Mouse (Mus musculus) Patski (cell line): ENCODE measurements at regions not wholly inside any gene's neighbourhood (a gene's known extent, or its start where the extent isn't known, plus 50 kb on each side); places are given as distances from the start of the nearest gene placed in this dataset.

ENCODE experiments used
- ATAC-seq: fragments of 100-300 bp; one replicate; pipeline ENCODE4 v1.8.0; 2021
- CTCF ChIA-PET: fragments of 350-600 bp; sonication (Branson Sonifier 250); formaldehyde crosslinking; loops from one replicate; lab custom pipeline; 2022; ENCODE audit warnings: inconsistent platforms; lab: Charles Lee
- POLR2A ChIA-PET: fragments of 350-600 bp; sonication (Branson Sonifier 250); formaldehyde crosslinking; loops from one replicate; lab custom pipeline; 2022; ENCODE audit warnings: antibody characterized with exemption, inconsistent platforms; lab: Charles Lee
- DNase-seq: peaks from one replicate; pipeline ENCODE4 v3.0.0-alpha.2; 2011; ENCODE audit warnings: low read depth, low spot score
- H3K27me3 ChIP-seq: fragments of 371-371 bp; one replicate; pipeline ENCODE4 v1.5.1; 2021
- CTCF ChIP-seq: fragments of 100-300 bp; IDR thresholded peaks from one replicate; pipeline ENCODE4 v1.5.1; 2021
- in situ Hi-C: fragments of 300-500 bp; cut with MboI; formaldehyde crosslinking; loops from 3 replicates; pipeline ENCODE4 v1.11.1; 2018; ENCODE audit warnings: low pct_unique_long_range_greater_than_20kb, mixed read lengths

DNA sequence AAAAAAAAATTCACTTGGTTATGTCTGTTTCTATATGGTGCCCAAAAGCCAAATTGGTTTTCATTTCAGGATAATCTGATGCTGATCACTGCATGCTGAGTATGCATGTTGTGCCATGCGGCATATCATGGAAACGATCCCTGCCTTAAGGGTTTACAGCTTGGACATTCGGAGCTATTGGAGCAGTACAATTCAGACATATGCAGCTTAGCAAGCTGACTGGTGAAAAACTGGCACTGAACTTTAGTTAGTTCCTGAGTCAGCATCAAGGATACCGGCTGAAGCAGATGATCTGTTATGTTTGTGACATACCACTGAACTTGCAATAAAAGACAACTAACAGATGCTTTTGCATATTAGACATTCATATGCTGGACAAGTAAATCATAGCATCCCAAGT lies 356.1 kb downstream of the Slitrk1 start:
- CTCF ChIA-PET: no interaction called here
- ATAC-seq (no peak), DNase-seq (no peak)
- in situ Hi-C loops: no loop called here
- POLR2A ChIA-PET: no interaction called here
- no peak for TF ChIP-seq CTCF
- H3K27me3 ChIP-seq: no peaks in the 10 kb centered on the region

DNA sequence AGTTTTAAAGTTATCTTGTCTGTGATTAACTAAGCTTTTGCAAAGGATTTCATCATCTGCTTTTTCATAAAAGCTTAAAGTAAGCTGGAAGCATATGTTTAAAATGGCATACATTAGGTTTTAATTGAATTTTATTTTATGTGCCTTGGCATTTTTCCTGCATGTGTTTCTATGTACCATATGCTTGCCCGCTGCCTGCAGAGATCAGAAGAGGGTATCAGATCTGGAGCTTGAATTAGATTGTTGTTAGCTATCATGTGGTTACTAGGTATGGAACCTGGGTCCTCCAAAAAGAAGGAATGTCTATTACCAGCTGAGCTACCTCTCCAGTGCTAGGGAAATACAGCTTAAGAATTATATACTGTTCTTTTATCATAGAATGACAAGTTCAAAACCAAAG lies 358.4 kb downstream of the Slitrk1 start:
- TF ChIP-seq CTCF: no peak
- H3K27me3 ChIP-seq: no peaks in the 10 kb centered on the region
- DNase-seq (no peak), ATAC-seq (no peak)
- ChIA-PET CTCF (no interaction called here), POLR2A (no interaction called here)
- in situ Hi-C loops: no loop called here

DNA sequence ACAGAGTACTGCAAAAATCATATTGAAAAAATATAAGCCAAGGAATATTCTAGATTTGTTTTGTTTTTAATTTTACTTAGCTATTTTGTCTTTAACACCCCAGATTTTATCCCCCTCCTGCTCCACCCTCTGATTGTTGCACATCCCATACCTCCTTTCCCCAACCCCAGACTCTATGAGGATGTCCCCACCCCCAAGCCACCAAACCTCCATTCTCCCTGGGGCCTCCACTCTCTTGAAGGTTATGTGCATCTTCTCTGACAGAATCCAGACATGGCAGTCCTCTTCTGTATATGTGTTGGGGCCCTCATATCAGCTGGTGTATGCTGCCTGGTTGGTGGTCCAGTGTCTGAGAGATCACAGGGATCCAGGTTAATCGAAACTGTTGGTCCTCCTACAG lies 382.6 kb downstream of the Slitrk1 start:
- H3K27me3 ChIP-seq: no peaks in the 10 kb centered on the region
- in situ Hi-C loops: no loop called here
- ChIA-PET POLR2A (no interaction called here), CTCF (interaction anchor here (0.7 kb wide), 1 partner anchor 19 kb away, joined by 3 read pairs; no protein-coding TSS in a partner anchor)
- TF ChIP-seq CTCF: no peak
- ATAC-seq (no peak), DNase-seq (no peak)

DNA sequence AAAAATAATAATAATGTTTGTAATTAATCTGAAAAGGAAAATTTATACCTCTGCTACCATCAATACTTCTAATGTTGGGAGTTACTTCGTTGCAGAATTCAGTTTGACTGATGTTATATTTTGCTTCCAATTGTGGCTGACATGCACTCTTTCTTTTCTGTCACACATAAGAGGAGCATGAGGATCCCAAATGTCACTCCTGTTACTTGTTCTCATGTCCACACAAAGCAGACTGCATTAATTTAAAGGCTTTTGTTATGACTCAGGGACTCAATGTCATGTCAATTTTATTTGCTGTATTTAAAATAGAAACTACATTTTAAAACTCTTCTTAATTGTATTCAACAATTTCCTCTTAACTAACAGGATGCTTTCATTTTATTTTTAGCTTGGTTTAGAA lies 383.4 kb downstream of the Slitrk1 start:
- DNase-seq: no peak
- H3K27me3 ChIP-seq: no peaks in the 10 kb centered on the region
- POLR2A ChIA-PET: no interaction called here
- no peak for TF ChIP-seq CTCF
- in situ Hi-C loops: no loop called here
- ATAC-seq: no peak
- CTCF ChIA-PET: no interaction called here

DNA sequence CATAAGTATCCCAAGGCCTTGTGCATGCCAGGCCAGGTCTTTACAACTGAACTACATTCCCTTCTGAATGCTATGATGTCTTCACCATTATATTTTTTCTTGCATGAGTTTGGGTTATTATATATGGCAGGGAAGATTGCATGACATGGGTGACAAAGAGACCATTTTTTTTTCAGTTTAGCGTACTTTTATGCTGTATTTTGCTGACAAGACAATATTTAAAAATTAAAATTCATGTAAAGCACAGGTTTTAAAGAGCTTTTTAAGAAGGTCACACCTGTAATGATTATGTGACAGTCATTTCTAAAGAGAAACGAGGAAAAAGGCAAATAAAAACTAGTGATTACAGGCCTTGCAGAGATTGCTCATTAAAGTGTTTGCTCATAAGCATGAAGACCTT lies 393.0 kb downstream of the Slitrk1 start:
- in situ Hi-C loops: no loop called here
- ChIA-PET CTCF (no interaction called here), POLR2A (no interaction called here)
- no peaks in the 10 kb centered on the region for H3K27me3 ChIP-seq
- no peak for TF ChIP-seq CTCF
- DNase-seq (no peak), ATAC-seq (no peak)
